Mouse (Mus musculus): ENCODE results near the gene Msn. TPM values are rescaled to one million over a fixed set of nuclear protein-coding genes. Genes with fewer than 3 reads are reported as not detected.

Msn gene
- polyA plus RNA-seq, 1 experiment: 12.8 TPM

DNA sequence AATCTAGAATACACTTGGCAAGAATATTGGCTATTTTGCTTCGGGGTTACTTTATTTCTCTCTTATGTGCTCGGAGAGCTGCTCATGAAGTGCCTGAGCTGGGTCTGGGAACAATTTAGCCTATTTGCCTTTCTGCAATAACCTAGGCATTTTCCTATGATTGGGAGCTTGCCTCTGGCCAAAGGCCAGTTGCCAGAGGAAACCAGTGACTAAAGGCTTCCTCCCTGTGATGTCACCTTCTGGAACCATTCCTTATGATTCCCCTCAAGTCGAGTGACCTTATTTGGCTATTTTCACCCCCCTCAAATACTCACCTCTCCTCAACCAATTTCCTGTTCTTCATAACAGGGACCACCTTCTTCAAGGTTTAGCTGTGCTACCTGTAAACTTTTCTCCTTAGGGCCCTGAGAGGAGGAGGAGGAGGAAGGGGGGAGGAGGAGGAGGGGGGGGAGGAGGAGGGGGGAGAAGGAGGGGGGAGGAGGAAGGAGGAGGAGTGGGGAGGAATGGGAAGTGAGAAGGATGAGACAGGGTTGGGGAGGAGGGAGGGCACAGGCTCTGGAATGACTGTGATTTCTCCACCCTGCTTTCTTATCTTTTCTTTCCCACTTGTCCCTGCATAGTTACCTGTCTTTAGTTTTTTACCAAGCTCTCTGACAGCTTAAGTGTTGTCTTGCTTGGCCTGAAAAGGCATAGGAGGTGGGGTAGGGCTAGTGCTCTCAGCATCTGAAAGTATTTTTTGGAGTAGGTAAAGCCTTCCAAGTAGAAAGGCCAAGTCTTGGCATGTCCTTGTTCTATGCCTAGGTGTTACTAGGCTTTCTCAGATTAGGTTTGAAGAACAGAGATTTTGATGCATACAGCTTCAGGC, 11.8 kb downstream of the Msn start:
- TF ChIP-seq POLR2A (IDR thresholded peaks at IDR 0.05; ENCODE audit: low read depth, low read length) (no peak), CTCF (IDR thresholded peaks at IDR 0.05; ENCODE audit: extremely low read depth, insufficient read length, insufficient replicate concordance, low read depth, low read length) (no peak)

DNA sequence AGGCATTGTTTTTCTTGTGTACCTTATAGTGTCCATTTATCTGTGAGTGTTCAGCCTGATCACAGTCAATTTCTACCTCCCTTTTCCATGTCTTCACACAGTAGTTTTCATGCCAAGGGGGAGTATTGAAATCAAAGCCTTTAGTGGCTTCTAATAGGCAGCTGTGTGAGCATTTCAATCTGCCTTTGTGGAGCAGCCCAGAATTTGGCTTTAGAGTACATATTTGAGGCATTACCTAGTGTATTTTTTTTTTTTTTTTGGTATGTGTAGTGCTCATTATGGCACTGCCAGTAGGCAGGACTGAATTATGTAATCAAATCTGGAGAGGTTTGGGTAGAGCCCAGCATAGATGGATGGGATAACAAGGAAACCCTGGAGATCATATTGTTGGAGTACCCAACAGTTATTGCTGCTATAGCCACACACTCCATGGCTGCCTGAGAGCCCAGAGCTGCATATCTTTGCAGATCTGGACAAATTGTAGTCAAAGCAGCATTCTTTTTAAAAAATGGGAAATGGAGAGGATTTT, 17.3 kb downstream of the Msn start:
- TF ChIP-seq POLR2A (IDR thresholded peaks at IDR 0.05; ENCODE audit: low read depth, low read length) (no peak), CTCF (IDR thresholded peaks at IDR 0.05; ENCODE audit: extremely low read depth, insufficient read length, insufficient replicate concordance, low read depth, low read length) (no peak)
- Histone ChIP-seq H3K27me3 (ENCODE audit: control insufficient read depth, insufficient read depth, low read length) (no peaks in the 10 kb centered on the region), H3K36me3 (ENCODE audit: control insufficient read depth, insufficient read depth, low read length) (no peaks in the 10 kb centered on the region), H3K4me3 (ENCODE audit: low read depth, low read length) (no peak overlapping the region), H3K4me1 (ENCODE audit: control insufficient read depth, insufficient read depth, insufficient read length, low read length) (no peaks in the 10 kb centered on the region), H3K27ac (ENCODE audit: insufficient read depth, low read depth, low read length) (no peak overlapping the region)

More for the DNA sequence above, 11.8 kb downstream of the Msn start:
- no peak overlapping the region; the same call in 1 of the 2 replicates for H3K27ac ChIP-seq (ENCODE audit: insufficient read depth, low read depth, low read length)
- H3K4me3 ChIP-seq (ENCODE audit: low read depth, low read length): no peak overlapping the region
- WGBS: 60% methylated on average over 3 of the region's 3 CpGs
- no peaks in the 10 kb centered on the region for H3K4me1 ChIP-seq (ENCODE audit: control insufficient read depth, insufficient read depth, insufficient read length, low read length)
- no peaks in the 10 kb centered on the region for H3K36me3 ChIP-seq (ENCODE audit: control insufficient read depth, insufficient read depth, low read length)
- H3K27me3 ChIP-seq (ENCODE audit: control insufficient read depth, insufficient read depth, low read length): no peaks in the 10 kb centered on the region

DNA sequence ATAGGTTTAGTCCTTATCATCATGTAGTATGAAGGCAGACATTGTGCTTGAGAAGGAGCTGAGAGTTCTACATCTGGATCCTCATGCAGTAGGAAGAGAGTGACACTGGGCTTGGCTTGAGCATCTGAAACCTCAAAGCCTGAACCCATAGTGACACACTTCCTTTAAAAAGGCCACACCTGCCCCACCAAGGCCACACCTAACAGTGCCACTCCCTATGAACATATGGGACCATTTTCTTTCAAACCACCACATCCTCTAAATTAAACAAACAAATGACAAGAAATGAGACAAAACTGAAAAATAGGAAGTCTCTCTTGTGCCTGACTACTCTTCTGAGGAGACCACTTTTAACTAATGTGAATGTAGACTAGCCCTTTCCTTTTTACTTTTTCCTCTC, 19.7 kb downstream of the Msn start:
- H3K27ac ChIP-seq (ENCODE audit: insufficient read depth, low read depth, low read length): no peak overlapping the region
- H3K27me3 ChIP-seq (ENCODE audit: control insufficient read depth, insufficient read depth, low read length): no peaks in the 10 kb centered on the region

DNA sequence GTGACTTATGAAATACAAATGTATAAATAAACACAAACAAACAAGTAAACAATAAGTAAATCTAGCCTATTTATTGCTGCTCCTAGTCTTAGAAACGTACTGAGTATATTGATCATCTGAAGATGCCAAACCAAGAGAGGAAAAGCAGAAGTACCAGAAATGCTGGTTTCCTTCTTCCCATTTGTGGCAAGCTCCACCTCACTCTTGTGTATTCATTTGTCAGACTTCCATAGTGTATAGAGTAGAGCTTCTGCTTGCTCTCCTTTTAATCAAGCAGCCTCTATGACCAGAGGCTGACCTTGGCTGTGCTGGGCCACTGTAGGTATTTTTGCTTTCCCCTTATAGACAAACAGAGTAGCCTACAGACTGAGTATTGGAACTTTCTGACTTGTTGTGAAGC, 21.5 kb downstream of the Msn start:
- WGBS: 54% methylated on average over 1 of the region's 1 CpGs
- Histone ChIP-seq H3K4me1 (ENCODE audit: control insufficient read depth, insufficient read depth, insufficient read length, low read length) (no peaks in the 10 kb centered on the region), H3K27me3 (ENCODE audit: control insufficient read depth, insufficient read depth, low read length) (no peaks in the 10 kb centered on the region), H3K27ac (ENCODE audit: insufficient read depth, low read depth, low read length) (no peak overlapping the region), H3K4me3 (ENCODE audit: low read depth, low read length) (no peak overlapping the region), H3K36me3 (ENCODE audit: control insufficient read depth, insufficient read depth, low read length) (no peaks in the 10 kb centered on the region)
- no peak for TF ChIP-seq CTCF (IDR thresholded peaks at IDR 0.05; ENCODE audit: extremely low read depth, insufficient read length, insufficient replicate concordance, low read depth, low read length)
- TF ChIP-seq POLR2A (IDR thresholded peaks at IDR 0.05; ENCODE audit: low read depth, low read length): no peak

More for the DNA sequence above, 19.7 kb downstream of the Msn start:
- Histone ChIP-seq H3K4me1 (ENCODE audit: control insufficient read depth, insufficient read depth, insufficient read length, low read length) (no peaks in the 10 kb centered on the region), H3K4me3 (ENCODE audit: low read depth, low read length) (no peak overlapping the region), H3K36me3 (ENCODE audit: control insufficient read depth, insufficient read depth, low read length) (no peaks in the 10 kb centered on the region)
- no peak for TF ChIP-seq CTCF (IDR thresholded peaks at IDR 0.05; ENCODE audit: extremely low read depth, insufficient read length, insufficient replicate concordance, low read depth, low read length)
- no peak for TF ChIP-seq POLR2A (IDR thresholded peaks at IDR 0.05; ENCODE audit: low read depth, low read length)

DNA sequence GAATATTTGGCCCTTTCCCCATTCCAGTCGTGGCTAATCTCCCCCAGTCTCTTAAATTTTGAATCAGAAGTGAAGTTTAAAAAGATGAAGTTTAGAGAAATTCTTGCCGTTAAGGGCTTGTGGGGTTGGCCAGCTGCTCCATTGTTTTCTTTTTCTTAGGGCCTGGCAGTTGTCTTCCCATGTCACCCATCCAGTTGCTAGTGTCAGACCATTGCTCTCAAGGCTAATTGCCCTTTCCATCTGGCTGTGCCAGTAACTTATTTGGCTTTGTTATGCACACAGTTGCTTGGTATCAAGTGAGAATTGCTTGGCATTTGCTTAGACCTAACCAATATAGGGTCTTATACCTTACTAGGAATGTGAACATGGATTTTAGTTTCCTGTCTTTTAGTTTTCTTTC, 24.2 kb downstream of the Msn start:
- TF ChIP-seq POLR2A (IDR thresholded peaks at IDR 0.05; ENCODE audit: low read depth, low read length) (no peak), CTCF (IDR thresholded peaks at IDR 0.05; ENCODE audit: extremely low read depth, insufficient read length, insufficient replicate concordance, low read depth, low read length) (no peak)
- no peaks in the 10 kb centered on the region for H3K27me3 ChIP-seq (ENCODE audit: control insufficient read depth, insufficient read depth, low read length)
- no peaks in the 10 kb centered on the region for H3K36me3 ChIP-seq (ENCODE audit: control insufficient read depth, insufficient read depth, low read length)
- 57% methylated on average over 2 of the region's 2 CpGs for WGBS
- no peaks in the 10 kb centered on the region for H3K4me1 ChIP-seq (ENCODE audit: control insufficient read depth, insufficient read depth, insufficient read length, low read length)
- H3K27ac ChIP-seq (ENCODE audit: insufficient read depth, low read depth, low read length): no peak overlapping the region
- no peak overlapping the region for H3K4me3 ChIP-seq (ENCODE audit: low read depth, low read length)

DNA sequence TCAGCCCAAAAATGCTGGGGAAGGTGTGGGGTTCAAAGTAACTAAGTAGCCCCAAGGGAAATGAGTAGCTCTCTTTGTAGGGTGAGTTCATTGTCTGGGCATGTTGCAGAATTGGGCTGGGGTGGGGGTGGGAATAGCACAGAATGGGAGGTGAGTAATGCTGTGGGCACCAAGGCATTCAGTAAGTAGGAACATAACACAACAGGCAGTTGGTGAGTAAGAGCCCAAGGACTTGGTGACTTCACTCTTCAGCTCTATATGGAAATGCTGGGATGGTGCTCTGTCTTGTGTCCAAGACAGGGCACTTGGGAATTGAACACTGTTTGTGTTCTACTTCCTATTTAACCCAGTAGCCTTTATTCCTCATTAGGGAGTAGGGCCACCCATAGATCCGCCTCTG, 26.1 kb downstream of the Msn start:
- no peak for TF ChIP-seq CTCF (IDR thresholded peaks at IDR 0.05; ENCODE audit: extremely low read depth, insufficient read length, insufficient replicate concordance, low read depth, low read length)
- TF ChIP-seq POLR2A (IDR thresholded peaks at IDR 0.05; ENCODE audit: low read depth, low read length): no peak

DNA sequence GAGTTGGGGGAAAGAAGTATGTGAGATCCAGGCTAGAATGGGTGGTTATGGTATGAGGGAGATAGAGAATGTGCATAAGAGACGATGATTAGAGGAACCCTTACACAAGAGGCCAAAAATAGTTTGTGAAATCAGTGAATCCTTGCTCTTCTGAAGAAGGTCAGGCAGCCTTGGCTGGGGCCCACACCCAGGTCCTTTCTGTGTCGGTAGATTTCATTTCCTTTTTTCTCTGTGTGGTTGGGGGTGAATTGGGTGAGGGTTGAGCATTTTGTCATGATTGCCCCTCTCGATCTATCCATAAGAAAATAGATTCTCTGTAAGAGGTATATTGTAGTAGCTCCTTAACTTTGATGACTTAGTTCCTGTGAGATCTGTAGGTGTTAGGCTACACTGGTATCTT, 31.0 kb downstream of the Msn start:
- 66% methylated on average over 3 of the region's 3 CpGs for WGBS
- Histone ChIP-seq H3K4me3 (ENCODE audit: low read depth, low read length) (no peak overlapping the region), H3K27ac (ENCODE audit: insufficient read depth, low read depth, low read length) (no peak overlapping the region), H3K27me3 (ENCODE audit: control insufficient read depth, insufficient read depth, low read length) (no peaks in the 10 kb centered on the region), H3K4me1 (ENCODE audit: control insufficient read depth, insufficient read depth, insufficient read length, low read length) (peaks cover 1% of the 10 kb centered on the region; the same call in 1 of the 2 replicates), H3K36me3 (ENCODE audit: control insufficient read depth, insufficient read depth, low read length) (no peaks in the 10 kb centered on the region)
- TF ChIP-seq POLR2A (IDR thresholded peaks at IDR 0.05; ENCODE audit: low read depth, low read length) (no peak), CTCF (IDR thresholded peaks at IDR 0.05; ENCODE audit: extremely low read depth, insufficient read length, insufficient replicate concordance, low read depth, low read length) (no peak)

More for the DNA sequence above, 26.1 kb downstream of the Msn start:
- Histone ChIP-seq H3K27ac (ENCODE audit: insufficient read depth, low read depth, low read length) (no peak overlapping the region), H3K36me3 (ENCODE audit: control insufficient read depth, insufficient read depth, low read length) (no peaks in the 10 kb centered on the region), H3K27me3 (ENCODE audit: control insufficient read depth, insufficient read depth, low read length) (no peaks in the 10 kb centered on the region), H3K4me3 (ENCODE audit: low read depth, low read length) (no peak overlapping the region), H3K4me1 (ENCODE audit: control insufficient read depth, insufficient read depth, insufficient read length, low read length) (no peaks in the 10 kb centered on the region)
- WGBS: 92% methylated on average over 1 of the region's 1 CpGs

Measured in small intestine, adult 2 months (tissue).